Mouse (Mus musculus) gastrocnemius, postnatal 36 days (tissue): ENCODE data around the gene Nrtn. TPM values are rescaled to one million over a fixed set of nuclear protein-coding genes. Genes with fewer than 3 reads are reported as not detected.

ENCODE experiments used
- DNase-seq, 2 experiments: peaks; one replicate each; pipeline ENCODE4 v3.0.0; 2022
- intact Hi-C: fragments of 180-260 bp; cut with DNase I; formaldehyde crosslinking; loops from one replicate; pipeline ENCODE4 v1.15.1; 2025
- total RNA-seq, 2 experiments: library from RNA; stranded (reverse); gene quantifications; 2 replicates each; pipeline ENCODE4 v1.2.3; 2021

Gene Nrtn
- total RNA-seq, 2 experiments from 2014 or later, result 4.1 to 5.0 TPM

DNA sequence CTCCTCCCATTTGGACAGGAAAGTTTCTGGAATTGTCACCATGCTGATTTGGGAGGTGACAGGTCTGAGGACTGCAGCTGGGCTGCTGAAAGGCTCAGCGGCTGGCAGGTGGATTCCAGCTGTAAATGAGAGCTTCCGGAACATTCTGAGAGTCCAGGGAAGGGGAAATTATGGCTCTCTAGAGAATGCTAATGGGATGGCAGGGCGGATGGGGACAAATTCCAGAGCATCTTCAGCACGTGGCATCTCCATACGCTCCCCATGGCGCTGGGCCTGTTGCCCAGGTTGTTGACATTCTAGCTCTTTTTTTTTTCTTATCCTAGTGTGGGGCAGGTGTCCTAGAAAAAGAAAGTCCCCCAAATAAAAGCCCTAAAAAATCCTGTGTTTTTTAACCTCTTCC lies 28.2 kb downstream of the Nrtn start:
- intact Hi-C loops, result no loop called here
- no peak for DNase-seq

DNA sequence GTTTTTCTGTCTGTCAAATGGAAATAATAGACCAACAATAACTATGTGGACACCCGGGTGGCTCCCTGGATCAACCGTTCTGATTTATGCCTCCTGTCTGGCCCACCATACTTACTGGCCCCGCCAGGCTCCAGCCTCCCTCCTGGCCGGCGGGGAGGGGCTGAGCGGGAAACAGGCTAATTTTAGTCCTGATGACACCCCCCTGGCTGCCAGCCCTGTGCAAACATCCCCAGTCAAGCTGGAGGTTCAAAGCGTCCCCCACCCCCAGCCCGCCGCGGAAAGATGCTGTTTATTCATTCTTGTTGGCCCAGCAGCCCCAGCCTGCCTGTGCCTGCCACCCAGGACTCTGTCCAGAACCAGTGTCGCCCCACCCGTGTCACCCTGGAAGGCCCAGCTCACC lies 29.2 kb downstream of the Nrtn start:
- no peak for DNase-seq

DNA sequence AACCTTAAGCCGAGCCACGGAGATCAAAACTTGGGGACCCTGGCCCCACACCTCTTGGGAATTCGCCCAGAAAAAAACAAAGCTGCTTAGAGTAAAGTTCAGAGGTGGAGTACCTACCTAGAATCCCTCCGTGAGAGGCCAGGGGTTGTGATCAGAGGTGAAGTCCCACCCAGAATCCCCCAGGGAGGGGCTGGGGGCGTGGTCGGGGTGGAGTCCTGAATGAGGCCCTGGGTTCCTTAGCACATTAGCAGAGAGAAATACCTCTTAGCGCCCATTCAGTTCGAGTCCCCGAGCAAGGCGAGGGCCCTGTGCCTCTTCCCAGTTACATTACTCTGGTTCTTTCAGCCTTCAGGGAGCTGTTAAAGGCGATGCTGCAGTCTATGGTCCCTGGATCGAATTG lies 29.7 kb downstream of the Nrtn start:
- intact Hi-C loops, result no loop called here
- no peak for DNase-seq

More for the DNA sequence above, 29.2 kb downstream of the Nrtn start:
- intact Hi-C loops, result no loop called here

DNA sequence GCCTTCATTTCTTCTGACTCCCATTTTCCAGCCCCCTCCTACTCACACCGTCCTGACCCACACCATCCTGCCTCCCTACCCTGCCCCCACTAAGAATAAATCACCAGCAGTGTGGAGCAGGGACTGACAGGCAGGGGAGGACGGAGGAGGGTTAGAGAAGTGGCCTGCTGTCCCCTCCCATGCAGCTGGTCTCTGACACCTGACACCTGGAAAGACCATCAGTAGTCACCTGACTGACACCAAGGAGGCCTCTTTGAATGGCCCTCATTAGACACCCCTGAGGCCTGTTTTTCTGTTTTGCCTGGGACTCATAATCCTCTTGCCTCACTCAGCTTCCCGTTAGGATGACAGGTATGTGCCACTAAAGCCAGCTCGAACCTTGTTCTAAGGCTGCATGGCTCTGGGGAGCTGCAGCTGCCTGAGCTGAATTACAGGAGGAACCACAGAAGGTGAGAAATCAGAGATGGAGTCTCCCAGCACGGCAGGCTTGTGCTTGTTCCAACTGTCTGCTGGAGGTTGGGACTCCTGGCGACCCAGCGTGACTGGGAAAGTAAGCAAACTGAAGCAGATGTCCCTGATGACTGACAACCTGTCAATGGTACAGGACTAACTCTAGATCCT lies 30.2 kb downstream of the Nrtn start:
- DNase-seq, result no peak
- intact Hi-C loops, result no loop called here

DNA sequence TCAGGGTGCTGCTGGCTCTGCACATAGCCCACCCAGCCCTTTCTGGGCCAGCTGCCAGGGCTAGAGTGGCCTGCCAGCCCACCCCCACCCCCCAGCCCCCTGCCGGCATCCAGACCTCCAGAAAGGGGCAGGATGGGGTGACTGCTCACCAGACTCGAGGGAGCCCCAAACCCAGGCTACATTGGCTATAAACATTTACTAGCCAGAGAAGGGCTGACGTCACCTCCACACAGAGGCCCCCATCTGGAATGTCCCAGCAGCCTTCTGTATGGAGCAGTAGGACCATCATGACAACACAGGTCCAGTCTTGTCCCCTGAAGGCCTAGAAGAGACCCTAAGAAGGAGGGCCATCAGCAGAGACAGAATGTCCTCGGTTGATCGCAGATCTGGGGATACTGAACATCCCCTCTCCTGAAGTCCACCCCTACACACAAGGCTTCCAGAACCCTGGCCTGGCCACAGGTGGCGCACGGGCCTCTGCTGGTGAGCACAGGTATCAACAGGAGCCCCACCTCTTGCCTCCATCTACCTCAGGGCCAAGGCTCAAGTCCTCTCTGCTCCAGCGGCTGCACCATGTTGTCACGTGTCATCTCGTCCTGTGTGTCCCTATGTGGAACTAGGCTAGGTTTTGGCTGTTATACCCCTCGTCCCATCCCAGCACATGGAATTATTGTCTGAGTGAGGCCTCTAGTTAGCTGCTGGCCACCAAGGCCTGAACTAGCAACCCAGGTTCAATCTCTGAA lies 33.7 kb downstream of the Nrtn start:
- DNase-seq, result no peak

DNA sequence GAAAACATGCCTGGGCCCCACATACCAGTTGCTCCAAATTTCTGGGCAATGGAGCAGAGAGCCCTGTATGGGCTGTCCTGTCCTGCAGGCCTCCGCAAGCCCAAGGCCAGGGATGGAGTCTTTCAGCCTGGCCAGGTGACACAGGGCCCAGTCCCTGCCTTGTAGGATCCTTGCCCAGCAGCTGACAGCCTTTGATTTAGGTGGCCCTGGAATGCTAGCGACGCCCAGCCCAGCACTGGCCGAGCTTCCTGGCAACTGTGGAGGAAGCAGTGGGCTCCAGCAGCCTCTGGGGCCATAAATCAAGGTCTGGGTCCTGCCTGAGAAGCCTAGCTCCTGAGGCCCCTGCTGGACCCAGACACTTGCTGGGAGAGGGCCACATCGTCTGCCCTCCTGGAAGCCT lies 34.9 kb downstream of the Nrtn start:
- intact Hi-C loops, result loop anchor here (5.0 kb wide), 1 partner anchor 35 kb away; the partner anchor contains the start of gene Nrtn
- peak in 1 of 2 experiments; percentile 66 for DNase-seq

More for the DNA sequence above, 33.7 kb downstream of the Nrtn start:
- intact Hi-C loops, result loop anchor here (5.0 kb wide), 1 partner anchor 34 kb away; the partner anchor contains the start of gene Nrtn

DNA sequence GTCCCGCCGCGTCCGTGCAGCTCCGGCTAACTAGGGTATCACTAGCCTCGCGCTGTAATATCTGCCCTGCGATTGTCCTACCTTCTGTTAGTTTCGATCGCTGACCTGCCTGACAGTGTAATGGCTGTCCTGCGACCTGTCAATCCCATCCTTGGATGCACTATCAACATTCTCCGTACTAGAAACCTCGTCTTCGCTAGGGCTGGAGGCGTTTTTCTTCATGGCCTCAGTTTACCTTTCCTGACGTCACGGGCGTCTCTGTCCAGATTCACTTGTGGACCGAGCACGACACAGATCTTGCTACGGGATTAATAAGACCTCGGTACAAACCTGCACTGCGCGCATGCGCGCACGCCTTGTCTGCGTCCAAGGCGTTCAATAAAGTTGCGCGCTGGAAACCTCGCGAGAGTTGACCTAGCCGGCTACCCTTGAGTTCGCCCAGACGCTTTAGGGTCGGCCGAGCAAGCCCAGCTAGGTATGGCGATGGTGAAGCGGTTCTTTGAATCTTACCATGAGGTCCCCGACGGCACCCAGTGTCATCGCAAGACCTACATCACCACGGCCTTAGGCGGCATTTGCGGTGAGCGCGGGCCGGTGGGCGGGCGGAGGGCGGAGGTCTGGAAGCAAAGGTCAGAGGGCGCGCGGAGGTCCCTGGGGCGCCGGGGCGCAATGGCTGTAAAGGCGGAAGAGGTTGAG lies 39.8 kb downstream of the Nrtn start, which contains the start of the genes Ndufa11 and Vmac:
TSS of gene Ndufa11 (plus strand) at position 405 of the 696 bp plus-strand sequence.
TSS of gene Vmac (minus strand) at position 660 of the 696 bp plus-strand sequence.
- DNase-seq, result peak; percentile 92 to 95
- intact Hi-C loops, result no loop called here

DNA sequence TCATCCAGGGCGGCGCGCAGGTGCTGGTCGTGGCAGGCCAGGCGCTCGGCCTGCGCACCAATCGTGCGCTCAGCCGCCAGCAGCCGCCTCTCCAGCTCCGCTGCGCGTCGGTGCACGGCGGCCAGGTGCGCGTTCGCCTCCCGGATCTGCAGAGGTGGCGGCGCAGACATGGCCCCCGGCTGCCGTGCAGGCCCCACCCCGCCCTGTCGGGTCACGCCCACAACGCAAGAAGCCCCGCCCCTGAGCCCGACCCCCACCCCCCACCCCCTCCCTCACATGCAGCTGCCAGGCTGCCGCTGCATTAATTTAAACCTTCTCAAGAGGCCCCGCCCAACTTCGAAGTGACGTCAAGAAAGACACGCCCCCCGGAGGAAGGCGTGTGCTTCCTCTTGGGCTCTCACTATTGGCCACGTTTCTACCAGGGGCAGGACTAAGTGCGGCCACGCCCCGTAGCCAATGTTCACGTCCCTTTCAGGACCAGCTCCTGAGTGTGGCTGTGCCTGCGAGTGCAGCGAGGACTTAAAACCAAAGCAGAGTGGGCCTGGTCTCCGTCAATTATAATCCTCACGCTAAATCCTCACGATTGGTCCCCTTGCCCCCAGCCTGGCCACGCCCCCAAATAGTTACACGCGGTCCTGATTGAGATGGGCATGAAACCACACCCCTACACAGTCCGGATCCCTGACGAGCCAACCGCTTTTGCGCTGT lies 40.5 kb downstream of the Nrtn start:
- peak; percentile 93 to 98 for DNase-seq
- intact Hi-C loops, result no loop called here

DNA sequence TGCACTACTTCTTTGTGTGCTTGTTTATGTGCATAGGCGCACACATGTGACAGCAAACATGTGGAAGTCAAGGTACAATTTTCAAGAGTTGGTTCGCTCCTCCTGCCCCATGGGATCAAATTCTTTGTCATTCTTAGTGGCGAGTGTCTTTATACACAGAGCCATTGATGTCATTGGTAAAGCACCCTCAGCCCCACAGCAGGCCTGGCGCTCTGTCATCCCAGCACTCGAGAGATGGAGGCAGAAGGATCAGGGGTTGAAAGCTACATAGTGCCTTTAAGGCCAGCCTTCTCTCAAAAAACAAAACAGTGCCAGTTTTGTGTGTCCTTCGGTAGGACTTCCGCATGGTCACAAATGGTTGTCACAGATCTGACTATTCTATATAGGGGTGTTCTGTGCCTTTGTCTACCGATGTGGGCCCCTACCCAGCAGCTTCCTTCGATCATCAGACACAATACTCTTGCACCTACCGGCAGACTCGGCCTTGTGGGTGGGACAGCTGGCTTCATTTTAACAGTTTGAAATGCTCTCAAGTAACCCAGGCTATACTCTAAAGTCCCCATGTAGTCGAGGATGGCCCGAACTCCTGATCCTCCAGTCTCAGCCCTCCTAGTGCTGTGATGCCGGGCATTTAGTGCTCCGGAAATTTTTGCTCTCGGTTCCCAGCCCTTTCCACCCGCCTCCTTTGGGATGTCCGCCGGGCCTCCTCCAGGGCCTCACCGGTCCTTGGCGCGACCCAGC lies 41.2 kb downstream of the Nrtn start:
- intact Hi-C loops, result no loop called here
- DNase-seq, result no peak

DNA sequence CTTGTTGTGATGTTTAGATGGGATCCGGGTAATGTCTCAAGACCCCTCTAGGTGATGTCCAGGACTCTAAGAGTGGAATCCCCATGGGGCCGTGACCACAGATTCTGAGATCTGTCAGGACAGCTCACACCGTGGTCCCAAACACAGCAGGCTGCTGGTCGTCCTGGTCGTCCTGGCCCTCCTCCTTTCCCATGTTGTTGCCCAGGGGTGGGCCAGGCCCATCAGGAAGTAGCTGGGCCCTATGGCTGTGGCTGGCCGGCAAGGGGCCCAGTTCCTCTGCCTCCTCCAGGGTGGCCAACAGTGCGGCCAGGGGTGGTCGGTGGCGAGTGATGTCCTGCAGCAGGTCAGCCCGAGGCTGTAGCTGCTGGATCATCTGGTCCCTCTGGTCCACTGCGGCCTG lies 42.0 kb downstream of the Nrtn start:
- no peak for DNase-seq
- intact Hi-C loops, result no loop called here

DNA sequence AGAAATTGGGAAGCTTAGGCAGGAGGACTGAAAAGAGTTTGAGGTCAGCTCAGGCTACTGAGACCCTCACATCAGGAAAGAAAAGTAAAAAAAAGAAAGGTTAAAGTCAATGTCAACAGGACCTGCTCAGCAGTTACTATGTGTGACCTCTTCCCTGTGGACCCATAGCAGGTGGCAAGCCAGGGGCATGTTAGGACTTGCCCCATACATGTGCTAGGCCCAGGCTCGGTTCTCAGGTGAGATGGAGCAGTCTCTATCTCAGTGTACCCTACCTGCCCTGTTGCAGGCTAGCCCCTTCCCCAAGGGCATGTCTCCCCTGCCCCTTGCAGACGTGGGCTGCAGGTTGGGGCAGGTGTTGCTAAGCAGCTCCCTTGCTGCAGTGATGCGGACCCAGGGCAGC lies 47.6 kb downstream of the Nrtn start:
- intact Hi-C loops, result no loop called here

DNA sequence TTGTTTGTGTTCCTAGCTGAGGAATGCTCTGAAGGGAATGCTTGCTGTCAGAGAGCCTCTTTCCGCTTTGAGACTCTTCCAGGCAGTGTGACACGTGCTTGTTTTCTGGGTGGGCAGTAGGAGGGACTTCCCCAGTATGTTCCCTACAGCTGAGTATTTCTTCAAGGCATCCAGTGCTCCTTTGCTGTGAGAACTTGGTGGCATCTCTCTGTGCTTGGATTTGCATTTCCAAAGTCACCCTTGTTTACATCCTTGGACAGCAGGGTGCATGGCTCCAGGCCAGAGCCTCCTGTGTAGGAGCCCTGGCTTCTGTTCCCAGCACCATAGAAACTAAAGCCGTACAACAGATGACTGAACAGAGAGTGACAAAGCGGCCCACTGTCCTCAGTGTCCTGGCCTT lies 48.6 kb downstream of the Nrtn start:
- no peak for DNase-seq
- intact Hi-C loops, result no loop called here

More for the DNA sequence above, 47.6 kb downstream of the Nrtn start:
- DNase-seq, result no peak

DNA sequence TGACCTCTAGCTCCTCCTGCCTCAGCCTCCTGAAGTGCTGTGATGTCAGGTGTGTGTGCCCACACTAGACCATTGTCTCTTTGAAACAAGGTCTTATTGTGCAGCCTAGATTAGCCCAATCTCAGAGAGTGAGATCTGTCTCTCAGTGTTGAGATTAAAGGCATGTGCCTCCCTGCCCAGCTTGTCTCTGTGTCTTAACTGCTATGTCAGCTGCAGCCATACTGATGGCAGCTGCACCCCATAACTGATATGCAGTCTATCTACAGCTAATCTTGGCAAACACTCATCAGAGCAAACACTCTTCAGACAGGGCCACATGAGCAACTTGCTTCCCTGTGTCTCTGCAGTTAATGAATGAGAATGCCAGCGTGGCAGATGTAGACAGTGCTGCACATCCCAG lies 50.8 kb downstream of the Nrtn start:
- intact Hi-C loops, result no loop called here
- DNase-seq, result no peak

DNA sequence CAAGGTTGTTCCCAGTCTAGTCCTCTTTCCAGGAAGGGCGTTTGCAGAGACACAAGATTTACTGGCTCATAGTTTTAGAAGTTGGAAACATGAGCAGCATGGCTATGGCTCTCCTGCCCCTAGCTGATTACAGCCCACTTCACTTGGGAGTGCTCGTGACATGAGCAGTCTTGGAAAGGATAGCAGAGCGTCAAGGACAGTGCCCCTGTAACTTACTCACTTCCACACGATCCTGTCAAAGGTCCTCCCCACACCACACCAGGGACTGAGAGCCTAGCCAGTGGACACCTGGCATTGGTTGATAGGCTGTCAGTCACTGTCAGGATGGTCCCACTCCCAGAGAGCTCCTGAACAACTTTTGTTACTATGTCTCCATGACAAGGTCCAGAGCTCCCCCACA lies 54.3 kb downstream of the Nrtn start:
- DNase-seq, result no peak
- intact Hi-C loops, result no loop called here

Other genes starting within 250 kb of the Nrtn start
- gene Znrf4, start 245.1 kb downstream of the Nrtn start, total RNA-seq, result not detected
- under 1 TPM; 0.27 to 0.74 TPM for gene Gm20219, start 203.1 kb downstream of the Nrtn start, total RNA-seq
- 10 to 100 TPM; 29.6 to 34.2 TPM for gene Safb2, start 172.9 kb downstream of the Nrtn start, total RNA-seq
- 10 to 100 TPM; 35.9 to 39.7 TPM for gene Safb, start 172.7 kb downstream of the Nrtn start, total RNA-seq
- gene 2410015M20Rik, start 147.8 kb downstream of the Nrtn start, total RNA-seq, result 100 to 1,000 TPM; 130 to 135 TPM
- gene Rpl36, start 144.1 kb downstream of the Nrtn start, total RNA-seq, result 100 to 1,000 TPM; 482 to 579 TPM
- 10 to 100 TPM; 60.6 to 62.6 TPM for gene Lonp1, start 130.6 kb downstream of the Nrtn start, total RNA-seq
- under 1 TPM in 1 of 2 experiments, not detected in 1; 0.15 TPM for gene Catsperd, start 129.4 kb downstream of the Nrtn start, total RNA-seq
- gene Ranbp3, start 84.2 kb downstream of the Nrtn start, total RNA-seq, result 10 to 100 TPM; 37.0 to 37.1 TPM
- gene Ndufa11, start 39.8 kb downstream of the Nrtn start, total RNA-seq, result 100 to 1,000 TPM; 425 to 470 TPM
- 1 to 10 TPM; 3.3 to 3.4 TPM for gene Vmac, start 39.5 kb downstream of the Nrtn start, total RNA-seq
- gene Dus3l, start 7.2 kb upstream of the Nrtn start, total RNA-seq, result 10 to 100 TPM; 13.4 to 16.1 TPM
- gene Prr22, start 12.7 kb upstream of the Nrtn start, total RNA-seq, result under 1 TPM in 1 of 2 experiments, not detected in 1; 0.12 TPM
- gene Rfx2, start 73.5 kb upstream of the Nrtn start, total RNA-seq, result 1 to 10 TPM; 1.8 to 2.5 TPM
- gene Acsbg2, start 116.9 kb upstream of the Nrtn start, total RNA-seq, result not detected
- not detected for gene 1700061G19Rik, start 117.9 kb upstream of the Nrtn start, total RNA-seq
- gene Mllt1, start 177.9 kb upstream of the Nrtn start, total RNA-seq, result 10 to 100 TPM; 16.6 to 17.6 TPM
- not detected for gene Acer1, start 224.6 kb upstream of the Nrtn start, total RNA-seq
- 10 to 100 TPM; 28.7 to 33.4 TPM for gene Clpp, start 232.8 kb upstream of the Nrtn start, total RNA-seq
- 10 to 100 TPM; 21.6 to 22.7 TPM for gene Alkbh7, start 239.8 kb upstream of the Nrtn start, total RNA-seq
- not detected for gene Pspn, start 242.5 kb upstream of the Nrtn start, total RNA-seq